Mouse (Mus musculus) C2C12 (cell line): ENCODE measurements around the gene Hoxa7. TPM values are rescaled to one million over a fixed set of nuclear protein-coding genes. Genes with fewer than 3 reads are reported as not detected.

Source experiments
- H3K27me3 ChIP-seq: one replicate; pipeline ENCODE4 v1.6.1; 2011; ENCODE audit not compliant: control insufficient read depth, insufficient read depth, insufficient read length
- H3K36me3 ChIP-seq: one replicate; pipeline ENCODE4 v1.6.1; 2011; ENCODE audit not compliant: control insufficient read depth, insufficient read depth
- H3K4me3 ChIP-seq: one replicate; pipeline ENCODE4 v1.5.1; 2011; ENCODE audit warnings: mild to moderate bottlenecking, control low read depth; ENCODE audit not compliant: poor library complexity, insufficient read depth, severe bottlenecking
- H3K79me2 ChIP-seq: one replicate; pipeline ENCODE4 v1.6.1; 2011; ENCODE audit not compliant: control insufficient read depth, insufficient read depth
- H3K79me3 ChIP-seq: one replicate; pipeline ENCODE4 v1.6.1; 2011; ENCODE audit warnings: low read depth, control low read depth
- H3ac ChIP-seq: one replicate; pipeline ENCODE3; 2011; ENCODE audit warnings: low read depth; ENCODE audit not compliant: control insufficient read depth, insufficient read length
- CEBPB ChIP-seq: IDR thresholded peaks from one replicate; pipeline ENCODE4 v1.6.1; 2011; ENCODE audit warnings: low read depth, mild to moderate bottlenecking, control low read depth, moderate library complexity
- CTCF ChIP-seq: IDR thresholded peaks from one replicate; pipeline ENCODE4 v1.5.1; 2011; ENCODE audit not compliant: control insufficient read depth, insufficient read depth, insufficient read length
- FOSL1 ChIP-seq: IDR thresholded peaks from one replicate; pipeline ENCODE4 v1.8.0; 2011; ENCODE audit warnings: mild to moderate bottlenecking, low read length; ENCODE audit not compliant: poor library complexity, insufficient read depth, severe bottlenecking
- MAX ChIP-seq: IDR thresholded peaks from one replicate; pipeline ENCODE4 v1.6.1; 2011; ENCODE audit warnings: mild to moderate bottlenecking, control low read depth
- MYOD1 ChIP-seq: IDR thresholded peaks from one replicate; pipeline ENCODE4 v1.6.1; 2011; ENCODE audit warnings: low read depth; ENCODE audit not compliant: control insufficient read depth, insufficient read length
- MYOG ChIP-seq: IDR thresholded peaks from one replicate; pipeline ENCODE4 v1.6.1; 2011; ENCODE audit not compliant: control insufficient read depth, insufficient read length; ENCODE audit errors: extremely low read depth
- USF1 ChIP-seq: IDR thresholded peaks from one replicate; pipeline ENCODE4 v1.6.1; 2011; ENCODE audit warnings: low read depth, mild to moderate bottlenecking, control low read depth, moderate library complexity
- polyA plus RNA-seq: library from polyadenylated mRNA; unstranded; fragments of >200 nt; fragmentation: generic; extraction: Trizol; gene quantifications from one replicate; pipeline ENCODE4 v1.2.1, GENCODE M21; 2012; ENCODE audit warnings: missing spikeins

The Hoxa7 gene
- polyA plus RNA-seq, 1 experiment = 7.5 TPM

GRCm38 (mm10) chr6:52246916-52247315 lies 25.3 kb upstream of the Hoxa7 start:
- Histone ChIP-seq H3K4me3 (peak overlapping the region; percentile 75), H3K27me3 (no peaks in the 10 kb centered on the region), H3ac (peak overlapping the region; percentile 37), H3K79me3 (peaks cover 66% of the 10 kb centered on the region), H3K79me2 (peaks cover 95% of the 10 kb centered on the region), H3K36me3 (peaks cover 19% of the 10 kb centered on the region)
- TF ChIP-seq CEBPB (no peak), CTCF (no peak), MYOG (no peak)

- Histone ChIP-seq H3K79me2 (peaks cover 99% of the 10 kb centered on the region), H3K79me3 (peaks cover 72% of the 10 kb centered on the region), H3K36me3 (peaks cover 17% of the 10 kb centered on the region), H3K4me3 (peak overlapping the region; percentile 75), H3K27me3 (no peaks in the 10 kb centered on the region), H3ac (peak overlapping the region; percentile 37)
- TF ChIP-seq MYOD1 = no peak
- no peak for TF ChIP-seq FOSL1
- TF ChIP-seq MAX = peak; percentile 42
Measured at GRCm38 (mm10) chr6:52246403-52246803, 24.7 kb upstream of the Hoxa7 start.

GRCm38 (mm10) chr6:52245757-52246142 lies 24.1 kb upstream of the Hoxa7 start, which contains the start of gene Hoxa11:
Gene Hoxa11 (minus strand): TSS chr6:52245810.
- H3K79me3 ChIP-seq = peaks cover 72% of the 10 kb centered on the region
- no peaks in the 10 kb centered on the region for H3K27me3 ChIP-seq
- TF ChIP-seq CEBPB (peak; percentile 84), MAX (no peak), USF1 (peak; percentile 97), MYOD1 (no peak), CTCF (no peak), FOSL1 (no peak), MYOG (no peak)
- H3ac ChIP-seq = peak within 1 kb of the TSS; percentile 91
- peaks cover 17% of the 10 kb centered on the region for H3K36me3 ChIP-seq
- H3K79me2 ChIP-seq = peaks cover 100% of the 10 kb centered on the region
- peak within 1 kb of the TSS; percentile 75 for H3K4me3 ChIP-seq

GRCm38 (mm10) chr6:52245040-52245756 lies 23.5 kb upstream of the Hoxa7 start:
- Histone ChIP-seq H3K27me3 (no peaks in the 10 kb centered on the region), H3K4me3 (peak overlapping the region; percentile 75), H3ac (peak overlapping the region; percentile 91), H3K79me2 (peaks cover 100% of the 10 kb centered on the region), H3K36me3 (peaks cover 13% of the 10 kb centered on the region), H3K79me3 (peaks cover 68% of the 10 kb centered on the region)
- TF ChIP-seq CEBPB (no peak), MYOG (no peak), MYOD1 (no peak), MAX (no peak), USF1 (no peak), CTCF (no peak), FOSL1 (no peak)

DNA sequence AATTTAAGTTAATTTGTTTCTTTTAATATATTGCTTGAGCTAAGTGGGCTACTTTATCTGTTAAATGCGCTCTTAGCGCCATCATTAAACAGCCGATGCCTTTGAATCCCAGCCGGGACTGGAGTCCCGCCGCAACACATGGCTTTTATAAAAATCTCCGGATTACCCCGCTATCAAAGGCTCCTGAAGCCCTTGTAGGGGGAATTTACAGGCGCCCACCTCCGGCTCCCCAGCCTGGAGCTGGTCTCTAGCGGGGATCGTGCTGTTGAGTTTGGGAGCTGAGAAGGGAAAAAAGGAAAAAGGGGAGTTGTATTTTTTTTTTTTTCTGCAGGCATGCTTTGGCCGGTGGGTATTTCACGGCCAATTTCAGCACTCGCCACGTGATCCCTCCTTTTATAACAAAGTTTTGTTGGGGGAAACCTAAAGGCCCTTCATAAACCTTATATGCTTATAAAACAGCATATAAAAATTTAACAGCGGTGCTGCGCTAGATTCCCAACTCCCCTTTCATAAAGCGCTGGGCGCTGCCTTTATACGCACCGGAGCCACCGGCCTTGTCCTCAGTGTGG lies 22.9 kb upstream of the Hoxa7 start:
- no peaks in the 10 kb centered on the region for H3K27me3 ChIP-seq
- H3K79me2 ChIP-seq = peaks cover 100% of the 10 kb centered on the region
- H3K79me3 ChIP-seq = peaks cover 69% of the 10 kb centered on the region
- TF ChIP-seq USF1 = peak; percentile 50
- TF ChIP-seq FOSL1 = no peak
- TF ChIP-seq CTCF = no peak
- TF ChIP-seq MYOG = no peak
- no peak for TF ChIP-seq MAX
- peak overlapping the region; percentile 75 for H3K4me3 ChIP-seq
- peaks cover 8% of the 10 kb centered on the region for H3K36me3 ChIP-seq
- H3ac ChIP-seq = peak overlapping the region; percentile 91

DNA sequence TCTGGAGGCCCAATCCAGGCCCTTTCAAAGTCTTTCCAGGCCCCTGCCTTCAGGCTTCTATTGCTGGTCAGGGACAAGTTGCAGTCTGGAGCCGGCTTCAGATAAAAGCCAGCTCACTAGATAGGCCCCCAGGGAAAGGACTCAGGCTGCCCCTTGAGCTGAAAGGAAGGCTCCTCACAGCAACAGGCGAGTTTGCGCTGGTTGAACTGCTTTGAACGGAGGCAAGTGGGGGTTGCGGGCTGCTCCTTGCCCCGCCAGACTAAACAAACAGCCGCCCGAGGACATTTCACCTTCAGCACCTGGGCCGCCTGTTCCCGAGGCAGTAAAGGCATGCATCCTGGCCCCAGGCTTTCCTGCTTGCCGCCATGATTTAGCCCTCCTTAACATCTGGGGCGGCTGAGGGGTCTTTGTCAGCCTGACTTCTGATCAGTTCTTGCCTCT lies 22.0 kb upstream of the Hoxa7 start:
- Histone ChIP-seq H3ac (peak overlapping the region; percentile 66), H3K27me3 (no peaks in the 10 kb centered on the region), H3K79me3 (peaks cover 70% of the 10 kb centered on the region), H3K79me2 (peaks cover 100% of the 10 kb centered on the region), H3K4me3 (peak overlapping the region; percentile 75), H3K36me3 (peaks cover 8% of the 10 kb centered on the region)
- TF ChIP-seq MAX = no peak
- no peak for TF ChIP-seq MYOG
- no peak for TF ChIP-seq MYOD1
- TF ChIP-seq USF1 = no peak
- TF ChIP-seq FOSL1 = no peak
- no peak for TF ChIP-seq CTCF
- TF ChIP-seq CEBPB = no peak
